ENCODE assay signal across 11 mouse cellular contexts in genomic region chr9:88361211-88361909, GRCm38 (mm10). TPM values are rescaled to one million over a fixed set of nuclear protein-coding genes. Genes with fewer than 3 reads are reported as not detected.
DNase-seq lines count a peak whose midpoint lies in the region; ATAC-seq and TF ChIP-seq lines count a peak whose summit lies in the region.
"Had no signal": no experiment of that assay in that cellular context is flagged by ENCODE, and none has a peak within 500 bp of the region (broad histone marks: within the 10 kb centered on the region; RNA-seq: fewer than 3 reads in every experiment).

No protein-coding gene starts in this region.

- ATAC-seq in forebrain, embryonic 16.5 days, result peak; percentile 12; the same call in 1 of the 2 replicates
- no peak for ATAC-seq in forebrain, embryonic 12.5 days (ENCODE audit: low FRiP score)
- no peak; the same call in 1 of the 2 replicates for ATAC-seq in heart, embryonic 15.5 days (replicated peaks; ENCODE audit: insufficient number of reproducible peaks, insufficient read depth, low FRiP score, low read depth)
- ATAC-seq in liver, embryonic 16.5 days (ENCODE audit: low read depth), result 0 out of 2 replicates have a peak, but pooled peaks have one; percentile 30
- no peak for ATAC-seq in intestine, postnatal 0 days
- no peak for ATAC-seq in monocyte, adult 5-6 weeks (replicated peaks; ENCODE audit: insufficient number of reproducible peaks, low FRiP score, low TSS enrichment, poor library complexity, severe bottlenecking)

- DNase-seq in adrenal gland, adult 18-20 months (ENCODE audit: low spot score in 2 of 2), result peak; percentile 12 to 27
- no peak for DNase-seq in right cerebral cortex, postnatal 4 days

- H3K4me1 ChIP-seq in forebrain, embryonic 16.5 days (replicated peaks; ENCODE audit: control insufficient read depth, insufficient read depth, low read length), result peaks cover 8% of the 10 kb centered on the region
- peaks cover 4% of the 10 kb centered on the region for H3K4me1 ChIP-seq in forebrain, embryonic 12.5 days
- H3K4me1 ChIP-seq in heart, embryonic 15.5 days (replicated peaks), result peaks cover 17% of the 10 kb centered on the region
- no peaks in the 10 kb centered on the region for H3K4me1 ChIP-seq in liver, embryonic 16.5 days (ENCODE audit: control insufficient read depth, low read depth, low read length)
- H3K4me1 ChIP-seq in intestine, postnatal 0 days (replicated peaks; ENCODE audit: control insufficient read depth, insufficient read depth, low read length), result no peaks in the 10 kb centered on the region

- no peak for TF ChIP-seq CTCF in intestine, postnatal 0 days (IDR thresholded peaks at IDR 0.05; ENCODE audit: low read depth)

- H3K27me3 ChIP-seq in forebrain, embryonic 16.5 days (replicated peaks; ENCODE audit: control insufficient read depth, insufficient read depth, low read length), result no peaks in the 10 kb centered on the region
- H3K27me3 ChIP-seq in forebrain, embryonic 12.5 days, result no peaks in the 10 kb centered on the region
- H3K27me3 ChIP-seq in heart, embryonic 15.5 days, result no peaks in the 10 kb centered on the region
- H3K27me3 ChIP-seq in liver, embryonic 16.5 days (ENCODE audit: control insufficient read depth, insufficient read depth, low read depth, low read length), result no peaks in the 10 kb centered on the region
- H3K27me3 ChIP-seq in intestine, postnatal 0 days (replicated peaks; ENCODE audit: control insufficient read depth, insufficient read depth, low read length), result no peaks in the 10 kb centered on the region
- H3K27me3 ChIP-seq: CH12.LX; midbrain, embryonic 13.5 days had no signal

- no peaks in the 10 kb centered on the region for H3K9me3 ChIP-seq in forebrain, embryonic 16.5 days (ENCODE audit: control insufficient read depth, low read length)
- no peaks in the 10 kb centered on the region for H3K9me3 ChIP-seq in forebrain, embryonic 12.5 days
- no peaks in the 10 kb centered on the region for H3K9me3 ChIP-seq in heart, embryonic 15.5 days (replicated peaks)
- H3K9me3 ChIP-seq in liver, embryonic 16.5 days (replicated peaks; ENCODE audit: control insufficient read depth, low read length), result no peaks in the 10 kb centered on the region
- H3K9me3 ChIP-seq in intestine, postnatal 0 days (ENCODE audit: control insufficient read depth), result no peaks in the 10 kb centered on the region
- H3K9me3 ChIP-seq: midbrain, embryonic 13.5 days had no signal

- H3K36me3 ChIP-seq in forebrain, embryonic 16.5 days (ENCODE audit: control insufficient read depth, insufficient read depth), result no peaks in the 10 kb centered on the region
- no peaks in the 10 kb centered on the region for H3K36me3 ChIP-seq in forebrain, embryonic 12.5 days (replicated peaks)
- peaks cover 4% of the 10 kb centered on the region; the same call in 1 of the 2 replicates for H3K36me3 ChIP-seq in heart, embryonic 15.5 days
- H3K36me3 ChIP-seq in liver, embryonic 16.5 days (ENCODE audit: control insufficient read depth, insufficient read depth), result peaks cover 4% of the 10 kb centered on the region; the same call in 1 of the 2 replicates
- no peaks in the 10 kb centered on the region for H3K36me3 ChIP-seq in intestine, postnatal 0 days (ENCODE audit: control insufficient read depth, insufficient read depth)

- no peak overlapping the region for H3K4me2 ChIP-seq in forebrain, embryonic 16.5 days (ENCODE audit: low read length)
- no peak overlapping the region for H3K4me2 ChIP-seq in forebrain, embryonic 12.5 days
- H3K4me2 ChIP-seq in heart, embryonic 15.5 days, result no peak overlapping the region
- no peak overlapping the region for H3K4me2 ChIP-seq in liver, embryonic 16.5 days (ENCODE audit: low read depth, low read length)
- no peak overlapping the region for H3K4me2 ChIP-seq in intestine, postnatal 0 days (replicated peaks; ENCODE audit: low read depth)
- H3K4me2 ChIP-seq: midbrain, embryonic 13.5 days had no signal

- no peak overlapping the region for H3K27ac ChIP-seq in forebrain, embryonic 16.5 days (ENCODE audit: low read length)
- H3K27ac ChIP-seq in forebrain, embryonic 12.5 days, result no peak overlapping the region
- peak overlapping the region; percentile 63 for H3K27ac ChIP-seq in heart, embryonic 15.5 days
- H3K27ac ChIP-seq in liver, embryonic 16.5 days (ENCODE audit: low read length), result no peak overlapping the region
- no peak overlapping the region for H3K27ac ChIP-seq in intestine, postnatal 0 days (ENCODE audit: low read depth, low read length)
- H3K27ac ChIP-seq: kidney, postnatal 0 days; midbrain, embryonic 13.5 days had no signal

- H3K4me3 ChIP-seq in forebrain, embryonic 16.5 days (replicated peaks; ENCODE audit: low read length), result no peak overlapping the region
- no peak overlapping the region for H3K4me3 ChIP-seq in forebrain, embryonic 12.5 days (replicated peaks)
- H3K4me3 ChIP-seq in heart, embryonic 15.5 days, result no peak overlapping the region
- H3K4me3 ChIP-seq in liver, embryonic 16.5 days (ENCODE audit: low read depth, low read length), result no peak overlapping the region
- no peak overlapping the region for H3K4me3 ChIP-seq in intestine, postnatal 0 days (ENCODE audit: low read depth, low read length)
- H3K4me3 ChIP-seq: midbrain, embryonic 13.5 days had no signal

- no peak overlapping the region for H3K9ac ChIP-seq in forebrain, embryonic 16.5 days (replicated peaks; ENCODE audit: low read depth, low read length)
- no peak overlapping the region for H3K9ac ChIP-seq in forebrain, embryonic 12.5 days
- no peak overlapping the region for H3K9ac ChIP-seq in heart, embryonic 15.5 days
- H3K9ac ChIP-seq in liver, embryonic 16.5 days (ENCODE audit: low read depth, low read length), result no peak overlapping the region
- H3K9ac ChIP-seq in intestine, postnatal 0 days (ENCODE audit: low read depth, low read length), result no peak overlapping the region
- H3K9ac ChIP-seq: midbrain, embryonic 13.5 days had no signal

- 74% methylated on average over 14 of the region's 14 CpGs for WGBS in forebrain, embryonic 16.5 days
- 80% methylated on average over 14 of the region's 14 CpGs for WGBS in forebrain, embryonic 12.5 days
- 61% methylated on average over 14 of the region's 14 CpGs for WGBS in heart, embryonic 15.5 days
- WGBS in liver, embryonic 16.5 days (ENCODE audit: insufficient replicate concordance), result 34% methylated on average over 14 of the region's 14 CpGs
- WGBS in intestine, postnatal 0 days, result 75% methylated on average over 14 of the region's 14 CpGs

RNA-seq across cellular contexts. Expression of gene Nt5e, which starts 34.4 kb away (rescaled TPM):
- polyA plus RNA-seq in forebrain, embryonic 16.5 days (2015; fragmentation: Nextera tagmentation; extraction: Ambion mirVana), result 0.71 and 1.1 TPM in 2 replicates
- 0.60 and 0.78 TPM in 2 replicates for polyA plus RNA-seq in forebrain, embryonic 12.5 days (2016; fragmentation: Nextera tagmentation; extraction: Ambion mirVana)
- 1 to 10 TPM; 6.3 to 8.4 TPM for total RNA-seq in adrenal gland, adult 18-20 months (2021)
- 4.4 and 5.0 TPM in 2 replicates for polyA plus RNA-seq in heart, embryonic 15.5 days (2015; fragmentation: Nextera tagmentation; extraction: Ambion mirVana)
- polyA plus RNA-seq in liver, embryonic 16.5 days (2015; fragmentation: Nextera tagmentation; extraction: Ambion mirVana), result 11.6 and 12.0 TPM in 2 replicates
- polyA plus RNA-seq in intestine, postnatal 0 days (2015; fragmentation: Nextera tagmentation; extraction: Ambion mirVana), result 20.2 and 21.0 TPM in 2 replicates
- 4.6 to 8.6 TPM (median 4.9 TPM) in 3 replicates for total RNA-seq in monocyte, adult 5-6 weeks (2017)

Comparison
In these comparisons a context has a peak if more than half of its experiments do, and no peak if none do; other contexts are left out.
1. ATAC-seq: peak in forebrain, embryonic 16.5 days (single experiment) and liver, embryonic 16.5 days (single experiment); none in forebrain, embryonic 12.5 days (single experiment), heart, embryonic 15.5 days (single experiment), intestine, postnatal 0 days (single experiment) and monocyte, adult 5-6 weeks (single experiment).